Mouse (Mus musculus) forebrain, embryonic 14.5 days (tissue): ENCODE measurements around the gene Kdelr1. TPM values are rescaled to one million over a fixed set of nuclear protein-coding genes. Genes with fewer than 3 reads are reported as not detected.

Experiments
- ATAC-seq: fragments of 200-750 bp; cut with Nextera tagmentation; 2 replicates; pipeline ENCODE4 v1.8.0; 2017; ENCODE audit warnings: mild to moderate bottlenecking, moderate library complexity
- DNase-seq: peaks from one replicate; pipeline ENCODE4 v3.0.0-alpha.2; 2015; ENCODE audit warnings: low spot score
- H3K27ac ChIP-seq: fragments of 300-500 bp; sonication (generic); 2 replicates; pipeline ENCODE4 v1.5.1; 2014; ENCODE audit warnings: low read depth, mild to moderate bottlenecking, control low read depth, low read length, moderate library complexity
- H3K27me3 ChIP-seq: fragments of 300-500 bp; sonication (generic); replicated peaks from 2 replicates; pipeline ENCODE4 v1.6.1; 2014; ENCODE audit warnings: low read length, control low read depth, mixed read lengths; ENCODE audit not compliant: control insufficient read depth, insufficient read depth
- H3K36me3 ChIP-seq: fragments of 300-500 bp; sonication (generic); 2 replicates; pipeline ENCODE4 v1.6.1; 2014; ENCODE audit warnings: low read length, control low read depth; ENCODE audit not compliant: control insufficient read depth, insufficient read depth
- H3K4me1 ChIP-seq: fragments of 300-500 bp; sonication (generic); 2 replicates; pipeline ENCODE4 v1.6.1; 2014; ENCODE audit warnings: antibody characterized with exemption, low read length, control low read depth; ENCODE audit not compliant: control insufficient read depth, insufficient read depth
- H3K4me2 ChIP-seq: fragments of 300-500 bp; sonication (generic); 2 replicates; pipeline ENCODE4 v1.6.1; 2014; ENCODE audit warnings: mild to moderate bottlenecking, control low read depth, low read length
- H3K4me3 ChIP-seq: fragments of 300-500 bp; sonication (generic); 2 replicates; pipeline ENCODE4 v1.5.1; 2014; ENCODE audit warnings: low read depth, low read length, control low read depth
- H3K9ac ChIP-seq: fragments of 300-500 bp; sonication (generic); 2 replicates; pipeline ENCODE4 v1.6.1; 2014; ENCODE audit warnings: mild to moderate bottlenecking, low read length, control low read depth, moderate library complexity
- H3K9me3 ChIP-seq: fragments of 300-500 bp; sonication (generic); replicated peaks from 2 replicates; pipeline ENCODE4 v1.6.1; 2016; ENCODE audit warnings: low read length, control low read depth, mixed read lengths; ENCODE audit not compliant: control insufficient read depth
- WGBS: fragments of 180-500 bp; shearing (Covaris S2); extraction: QIAGEN DNeasy Blood & Tissue Kit; methylation state at CpG from one replicate; pipeline ENCODE4 v1.1.7; 2014; 5-methylcytosine and 5-hydroxymethylcytosine counted together
- polyA plus RNA-seq: library from polyadenylated mRNA; unstranded; fragments of >200 nt; fragmentation: Nextera tagmentation; extraction: Ambion mirVana; gene quantifications from 2 replicates; pipeline ENCODE4 v1.2.1, GENCODE M21; 2014

Kdelr1 gene
- polyA plus RNA-seq, 1 experiment from 2014 or later, result 104 TPM

- H3K27ac ChIP-seq, result peak overlapping the region; percentile 87
Measured at GRCm38 (mm10) chr7:45917926-45918325, 45.4 kb downstream of the Kdelr1 start.

DNA sequence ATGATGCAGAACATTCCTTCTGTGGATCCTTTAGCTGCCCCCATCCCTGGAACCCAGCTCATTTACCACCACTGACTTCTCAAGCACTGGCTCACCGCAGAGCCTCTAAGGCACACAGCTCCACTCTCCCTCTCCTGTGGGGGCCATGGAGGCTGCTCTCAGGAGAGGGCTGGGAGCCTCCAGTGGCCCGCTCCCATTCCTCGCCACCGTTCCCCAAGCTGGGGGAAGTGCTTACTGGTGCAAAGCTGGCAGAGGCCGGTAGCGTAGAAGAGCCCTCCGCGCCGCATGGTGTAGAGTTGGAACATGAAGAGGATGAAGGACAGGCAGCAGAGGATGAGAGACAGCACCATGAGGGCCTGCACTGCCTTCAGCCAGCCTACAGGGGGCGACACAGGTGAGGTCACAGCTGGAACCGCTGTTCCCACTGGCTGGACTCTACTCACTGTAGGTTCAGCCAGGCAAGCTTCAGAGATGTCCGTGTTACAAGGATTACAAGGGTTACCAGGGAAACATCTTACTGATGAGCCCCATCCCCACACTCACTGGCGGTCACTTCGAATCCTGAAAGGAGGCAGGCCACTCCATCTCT is 46.6 kb downstream of the Kdelr1 start:
- Histone ChIP-seq H3K4me1 (peaks cover 24% of the 10 kb centered on the region), H3K27ac (no peak overlapping the region), H3K27me3 (no peaks in the 10 kb centered on the region), H3K4me3 (no peak overlapping the region), H3K36me3 (no peaks in the 10 kb centered on the region), H3K9ac (no peak overlapping the region), H3K4me2 (no peak overlapping the region), H3K9me3 (no peaks in the 10 kb centered on the region)
- ATAC-seq, result no peak
- no peak for DNase-seq
- 72% methylated on average over 14 of the region's 14 CpGs for WGBS

More at GRCm38 (mm10) chr7:45917926-45918325, 45.4 kb downstream of the Kdelr1 start:
- H3K4me3 ChIP-seq, result no peak overlapping the region
- H3K9ac ChIP-seq, result peak overlapping the region; percentile 32
- H3K36me3 ChIP-seq, result no peaks in the 10 kb centered on the region
- DNase-seq (no peak), ATAC-seq (no peak)
- 87% methylated on average over 15 of the region's 15 CpGs for WGBS
- peaks cover 24% of the 10 kb centered on the region for H3K4me1 ChIP-seq
- no peaks in the 10 kb centered on the region for H3K27me3 ChIP-seq
- no peaks in the 10 kb centered on the region for H3K9me3 ChIP-seq
- H3K4me2 ChIP-seq, result no peak overlapping the region

GRCm38 (mm10) chr7:45919761-45920160 is 47.2 kb downstream of the Kdelr1 start:
- DNase-seq, result no peak
- Histone ChIP-seq H3K9me3 (no peaks in the 10 kb centered on the region), H3K4me2 (no peak overlapping the region), H3K9ac (no peak overlapping the region), H3K36me3 (no peaks in the 10 kb centered on the region), H3K4me1 (peaks cover 24% of the 10 kb centered on the region), H3K27ac (no peak overlapping the region; the same call in 1 of the 2 replicates), H3K27me3 (no peaks in the 10 kb centered on the region), H3K4me3 (no peak overlapping the region)
- no peak for ATAC-seq
- WGBS, result 79% methylated on average over 4 of the region's 4 CpGs

DNA sequence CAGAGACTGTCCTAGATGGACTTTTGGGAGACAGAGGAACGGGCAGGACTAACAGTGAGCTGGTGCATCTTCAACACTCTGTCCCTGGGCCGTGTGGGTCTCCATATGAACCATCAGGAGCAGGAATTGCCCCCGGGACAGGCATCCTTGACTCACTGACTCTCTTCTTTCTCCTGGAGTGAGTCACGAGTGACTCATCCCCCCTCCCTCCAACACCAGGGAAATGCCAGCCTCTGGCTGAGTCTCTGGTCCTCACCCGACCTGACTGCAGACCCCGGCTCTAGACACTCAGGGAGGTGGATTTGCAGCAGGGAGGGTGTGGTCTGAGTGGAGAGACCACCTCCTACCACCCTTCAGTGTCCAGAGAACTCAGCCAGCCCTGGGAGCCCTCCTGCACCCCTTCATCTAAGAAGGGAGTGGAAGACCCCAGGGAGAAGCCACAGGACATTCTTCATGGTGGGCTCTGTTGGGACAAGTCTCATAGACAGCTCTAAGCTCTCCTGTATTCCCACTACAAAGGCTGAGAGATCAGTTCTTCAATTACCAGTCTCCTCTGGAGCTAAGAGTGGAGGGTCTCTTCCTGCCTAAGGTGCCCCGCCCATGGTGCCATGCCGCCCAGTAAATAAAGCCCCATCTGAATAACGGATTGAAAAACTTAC is 48.1 kb downstream of the Kdelr1 start:
- H3K27me3 ChIP-seq, result no peaks in the 10 kb centered on the region
- ATAC-seq (no peak), DNase-seq (no peak)
- no peaks in the 10 kb centered on the region for H3K9me3 ChIP-seq
- no peak overlapping the region for H3K9ac ChIP-seq
- H3K36me3 ChIP-seq, result no peaks in the 10 kb centered on the region
- no peak overlapping the region for H3K27ac ChIP-seq
- H3K4me2 ChIP-seq, result no peak overlapping the region
- peaks cover 23% of the 10 kb centered on the region for H3K4me1 ChIP-seq
- WGBS, result 55% methylated on average over 9 of the region's 9 CpGs
- H3K4me3 ChIP-seq, result no peak overlapping the region

- no peaks in the 10 kb centered on the region for H3K36me3 ChIP-seq
- H3K4me2 ChIP-seq, result no peak within 1 kb of the TSS
- ATAC-seq (no peak), DNase-seq (no peak)
- H3K9me3 ChIP-seq, result no peaks in the 10 kb centered on the region
- H3K4me3 ChIP-seq, result no peak within 1 kb of the TSS
- H3K27ac ChIP-seq, result no peak within 1 kb of the TSS
- H3K27me3 ChIP-seq, result no peaks in the 10 kb centered on the region
- H3K4me1 ChIP-seq, result peaks cover 18% of the 10 kb centered on the region
- no peak within 1 kb of the TSS for H3K9ac ChIP-seq
- WGBS, result 49% methylated on average over 9 of the region's 9 CpGs
Measured at GRCm38 (mm10) chr7:45921242-45921621, 48.7 kb downstream of the Kdelr1 start, which contains the start of gene Emp3. Gene Emp3, minus strand, starts transcription at chr7:45921404.

GRCm38 (mm10) chr7:45921950-45922600 is 49.5 kb downstream of the Kdelr1 start:
- Histone ChIP-seq H3K27me3 (no peaks in the 10 kb centered on the region), H3K36me3 (no peaks in the 10 kb centered on the region), H3K4me1 (peaks cover 11% of the 10 kb centered on the region), H3K9me3 (no peaks in the 10 kb centered on the region), H3K9ac (no peak overlapping the region), H3K4me2 (peak overlapping the region; percentile 52; the same call in 1 of the 2 replicates), H3K27ac (no peak overlapping the region), H3K4me3 (no peak overlapping the region)
- WGBS, result 91% methylated on average over 12 of the region's 12 CpGs
- no peak for ATAC-seq
- DNase-seq, result no peak

- Histone ChIP-seq H3K9me3 (no peaks in the 10 kb centered on the region), H3K4me2 (peak overlapping the region; percentile 52), H3K4me3 (peak overlapping the region; percentile 37), H3K27me3 (no peaks in the 10 kb centered on the region), H3K36me3 (no peaks in the 10 kb centered on the region), H3K9ac (peak overlapping the region; percentile 53), H3K27ac (peak overlapping the region; percentile 63; the same call in 1 of the 2 replicates), H3K4me1 (peaks cover 6% of the 10 kb centered on the region)
- under 1% methylated on average over 37 of the region's 37 CpGs for WGBS
- ATAC-seq (peak; percentile 91), DNase-seq (peak; percentile 97)
Measured at GRCm38 (mm10) chr7:45922928-45923761, 50.6 kb downstream of the Kdelr1 start.

- Histone ChIP-seq H3K4me2 (peak within 1 kb of the TSS; percentile 52), H3K27me3 (no peaks in the 10 kb centered on the region), H3K4me1 (peaks cover 6% of the 10 kb centered on the region), H3K27ac (peak within 1 kb of the TSS; percentile 63; the same call in 1 of the 2 replicates), H3K9ac (peak within 1 kb of the TSS; percentile 53), H3K36me3 (no peaks in the 10 kb centered on the region), H3K9me3 (no peaks in the 10 kb centered on the region), H3K4me3 (peak within 1 kb of the TSS; percentile 37)
- WGBS, result 7% methylated on average over 24 of the region's 24 CpGs
- DNase-seq (peak; percentile 25), ATAC-seq (peak; percentile 33; the same call in 1 of the 2 replicates)
Measured at GRCm38 (mm10) chr7:45923762-45924428, 51.3 kb downstream of the Kdelr1 start, which contains the start of gene Ccdc114. Gene Ccdc114, plus strand, starts transcription at chr7:45924072.
